Mouse (Mus musculus): ENCODE data around the gene Ostc.

DNA sequence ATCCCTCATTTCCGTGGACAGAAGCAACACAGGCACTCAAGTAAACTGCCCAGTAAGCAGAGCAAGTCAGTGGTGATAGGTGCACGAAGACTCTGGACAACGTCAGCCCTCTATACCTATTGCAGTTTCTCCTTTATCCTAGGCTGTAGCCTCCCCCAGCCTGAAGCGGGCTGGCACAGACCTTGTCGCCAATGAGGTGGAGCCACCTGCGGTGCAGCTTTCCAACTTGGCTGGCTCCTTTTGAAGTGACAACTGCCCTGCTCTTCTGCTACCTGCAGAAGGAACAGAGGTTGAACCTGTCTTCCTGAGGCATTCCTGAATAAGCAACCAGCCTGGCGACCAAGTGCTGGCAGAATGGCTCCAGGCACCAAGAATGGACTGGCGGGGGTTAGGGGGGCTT lies 25.4 kb downstream of the Ostc start:
- no peak for TF ChIP-seq POLR2A (IDR thresholded peaks at IDR 0.05; ENCODE audit: extremely low read depth, insufficient read depth, low read length)
- TF ChIP-seq CTCF (IDR thresholded peaks at IDR 0.05; ENCODE audit: low read depth, low read length) = no peak

Measured in liver, adult 2 months (tissue).